Mouse (Mus musculus): ENCODE measurements around the gene Rplp2.
A peak's percentile ranks its signal among the peaks of the same experiment; 100 is the strongest.
"Not testable (repeated sequence)": the region's sequence is repeated elsewhere in the genome, so short reads cannot be mapped to it uniquely, and the experiment has no call there.

Gene Rplp2

DNA sequence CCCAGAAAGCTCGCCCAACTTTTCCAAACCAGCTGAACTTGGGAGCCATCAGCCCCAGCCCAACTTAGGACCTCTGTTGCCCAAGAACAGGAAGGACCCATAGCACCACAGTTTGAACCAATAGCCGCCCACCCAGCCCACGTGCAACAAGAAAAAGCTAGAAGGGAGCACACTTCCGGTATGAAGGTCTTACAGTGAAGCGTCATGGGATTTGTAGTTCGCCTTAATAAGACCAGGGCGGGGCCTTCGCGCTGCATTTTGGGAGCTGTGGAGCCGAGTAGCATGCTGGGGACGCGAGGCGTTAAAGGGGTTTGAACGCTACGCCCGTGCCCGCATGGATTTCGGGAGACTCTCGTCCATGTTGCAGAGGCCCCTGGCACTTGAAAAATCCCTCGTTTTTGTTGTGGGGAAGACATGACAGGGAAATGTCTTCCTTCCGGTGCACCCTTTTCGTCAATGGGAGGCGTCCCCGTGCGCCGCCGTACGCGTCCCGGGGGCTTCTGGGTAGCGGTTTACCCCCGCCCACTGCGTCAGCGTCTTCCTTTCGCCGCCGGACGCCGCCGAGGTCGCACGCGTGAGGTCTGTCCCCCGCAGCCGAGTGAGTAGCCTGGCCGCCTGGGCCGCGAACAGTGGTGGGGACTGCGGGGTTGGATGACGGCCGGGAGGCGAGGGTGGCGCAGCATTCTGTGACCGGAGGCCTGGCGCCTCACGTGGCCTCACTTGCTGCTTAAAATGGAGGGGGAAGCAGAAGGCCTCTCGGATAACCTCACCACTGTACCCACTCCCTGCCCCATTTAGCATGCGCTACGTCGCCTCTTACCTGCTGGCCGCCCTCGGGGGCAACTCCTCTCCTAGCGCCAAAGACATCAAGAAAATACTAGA is at the start of gene Rplp2:
Gene Rplp2, plus strand, starts transcription at position 261 of the 882 bp plus-strand sequence.
- DNase-seq (ENCODE audit: low read depth, low spot score), result peak; percentile 97

GRCm38 (mm10) chr7:141403305-141403704 is 43.9 kb upstream of the Rplp2 start:
- DNase-seq (ENCODE audit: low read depth, low spot score), result no peak

DNA sequence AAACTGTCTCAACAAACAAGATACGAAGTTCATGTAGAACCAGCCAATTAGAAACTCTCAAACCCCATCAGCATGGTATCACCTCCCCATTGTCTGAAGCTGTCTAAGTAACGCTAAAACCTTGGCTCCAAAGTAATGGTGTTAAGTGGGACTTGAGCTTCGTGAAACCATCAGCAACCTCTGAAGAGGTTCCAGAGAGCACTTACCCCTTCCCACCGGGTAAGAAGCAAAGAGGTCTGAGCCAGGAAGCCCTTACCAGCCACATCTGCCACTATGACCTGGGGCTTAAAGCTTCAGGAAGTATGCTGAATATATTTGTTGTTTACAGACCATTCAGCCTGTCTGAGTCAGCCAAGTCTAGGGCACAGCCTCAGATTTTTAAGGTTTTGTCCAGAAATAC is 41.7 kb upstream of the Rplp2 start:
- DNase-seq (ENCODE audit: low read depth, low spot score), result no peak

GRCm38 (mm10) chr7:141407670-141408069 is 39.5 kb upstream of the Rplp2 start:
- not testable (repeated sequence) for DNase-seq (ENCODE audit: low read depth, low spot score)

GRCm38 (mm10) chr7:141408833-141409232 is 38.3 kb upstream of the Rplp2 start:
- DNase-seq (ENCODE audit: low read depth, low spot score), result no peak

DNA sequence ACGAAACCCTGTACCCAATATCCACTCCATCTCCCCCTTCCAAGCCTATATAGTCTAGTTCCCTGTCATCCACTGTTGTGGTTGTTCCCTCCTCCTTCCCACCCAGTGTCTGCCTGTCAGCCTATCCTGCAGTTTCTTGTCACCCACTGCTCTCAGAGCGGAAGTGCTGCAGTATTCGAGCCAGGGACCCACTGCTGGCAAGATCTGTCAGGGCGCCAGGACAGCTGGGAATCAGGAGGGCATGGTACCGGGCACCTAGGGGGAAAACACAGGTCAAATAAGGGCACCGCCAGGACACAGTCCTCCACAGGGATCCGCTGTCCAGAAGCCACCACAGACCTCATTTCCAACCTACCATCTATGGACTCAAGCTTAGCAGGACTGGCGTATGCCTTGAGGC is 36.5 kb upstream of the Rplp2 start:
- no peak for DNase-seq (ENCODE audit: low read depth, low spot score)

GRCm38 (mm10) chr7:141411667-141412066 is 35.5 kb upstream of the Rplp2 start:
- no peak for DNase-seq (ENCODE audit: low read depth, low spot score)

DNA sequence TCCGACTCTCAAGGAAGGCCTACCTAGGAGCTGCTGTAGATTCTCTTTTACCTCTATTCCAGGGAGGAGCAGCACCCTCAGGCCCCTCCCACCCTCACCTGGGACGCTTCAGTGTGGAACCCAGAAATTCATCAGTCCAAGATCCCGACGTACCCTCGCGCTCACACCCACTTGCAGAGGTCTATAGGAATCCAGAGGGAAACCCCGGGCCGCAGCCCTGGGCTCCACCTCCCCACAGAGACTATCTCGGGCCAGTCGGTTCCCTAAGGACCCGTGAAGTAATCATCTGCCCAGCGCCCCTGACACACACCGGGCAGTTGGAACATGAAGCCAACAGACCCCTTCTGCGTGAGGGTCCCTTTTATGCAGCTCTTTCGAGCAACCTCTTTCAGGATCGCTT is 33.8 kb upstream of the Rplp2 start:
- no peak for DNase-seq (ENCODE audit: low read depth, low spot score)

DNA sequence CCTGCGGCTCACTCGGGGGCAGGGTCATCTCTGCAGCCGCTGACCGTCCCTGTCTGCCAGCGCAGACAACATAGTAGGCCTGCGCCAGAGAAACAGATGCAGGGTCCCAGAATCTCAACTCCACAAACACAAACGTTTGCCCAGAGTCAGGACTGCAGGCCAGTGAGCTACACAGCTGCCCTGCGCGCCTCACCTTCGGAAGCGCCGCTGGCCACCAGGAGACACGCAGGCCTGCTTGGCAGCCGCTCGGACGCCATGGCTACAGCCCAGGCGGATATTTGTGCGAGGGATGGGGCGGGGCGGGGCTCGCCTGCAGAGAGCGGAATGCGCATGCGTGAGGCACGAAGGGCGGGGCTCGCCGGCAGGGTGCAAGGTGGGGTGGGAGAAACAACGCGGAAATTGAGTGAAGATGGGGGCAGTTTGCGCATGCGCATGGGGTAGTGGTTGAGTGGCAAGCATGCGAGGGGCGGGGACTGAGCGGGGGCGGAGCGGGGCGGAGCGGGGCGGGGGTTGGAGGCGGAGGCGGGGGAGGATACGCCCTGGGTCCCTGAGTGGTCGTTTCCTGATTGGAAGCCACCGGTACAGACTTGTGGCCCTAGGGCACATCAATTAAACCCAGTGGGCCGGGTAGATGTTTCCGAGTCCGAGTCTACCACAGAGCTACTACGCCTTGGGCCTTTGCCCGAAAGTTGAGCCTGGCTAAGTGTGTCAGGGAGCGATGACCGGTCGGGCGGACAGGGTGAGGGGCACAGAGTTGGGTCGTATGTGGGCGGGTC is 33.2 kb upstream of the Rplp2 start, which contains the start of gene Gatd1:
Gene Gatd1, minus strand, starts transcription at position 328 of the 776 bp plus-strand sequence.
- DNase-seq (ENCODE audit: low read depth, low spot score), result peak; percentile 97

GRCm38 (mm10) chr7:141416144-141416841 is 30.9 kb upstream of the Rplp2 start:
- DNase-seq (ENCODE audit: low read depth, low spot score), result no peak

DNA sequence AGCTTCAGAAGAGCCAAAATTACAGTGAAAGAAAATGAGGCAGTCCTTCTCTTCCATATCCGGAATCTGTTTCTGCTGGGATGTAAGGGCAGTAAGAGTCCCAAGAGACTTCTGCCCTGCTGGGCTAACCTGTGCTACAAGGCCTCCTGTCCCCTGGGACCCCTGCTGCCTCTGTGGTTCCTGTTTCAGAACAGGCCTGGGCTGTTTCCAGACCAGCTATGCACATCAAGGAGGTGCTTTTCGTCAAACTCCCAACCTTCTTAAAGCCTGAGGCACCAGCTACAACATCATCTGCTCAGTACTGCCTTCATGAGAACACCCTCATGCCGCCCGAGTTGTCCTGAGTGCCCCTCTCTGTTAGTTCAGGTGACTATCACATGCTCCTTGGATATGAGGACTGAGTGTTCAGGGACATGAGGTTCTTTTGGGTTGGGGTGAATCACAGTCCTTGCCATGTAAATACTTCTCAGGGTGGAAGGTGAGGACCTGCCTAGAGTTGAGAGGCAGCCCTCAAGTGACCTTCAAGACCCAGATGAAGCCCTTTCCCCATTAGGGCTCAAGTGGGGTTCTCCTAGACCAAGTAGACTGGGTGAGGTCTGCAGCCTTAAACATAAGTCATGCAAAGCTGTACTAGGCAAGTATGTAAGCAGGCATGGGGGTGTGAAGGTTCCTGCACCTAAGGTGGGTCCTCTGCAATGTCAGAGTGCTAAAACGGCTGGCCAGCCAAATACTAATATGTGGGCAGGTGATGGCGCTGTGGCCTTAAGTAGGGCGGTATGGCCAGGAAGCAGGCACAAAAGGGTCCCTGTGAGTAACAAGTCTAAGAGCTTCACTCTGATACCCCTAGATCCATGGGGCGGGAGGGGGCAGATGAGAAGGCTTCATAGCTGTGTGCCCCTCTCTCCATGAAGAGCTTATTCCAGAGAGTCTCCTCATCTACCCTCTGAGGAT is 29.2 kb upstream of the Rplp2 start:
- no peak for DNase-seq (ENCODE audit: low read depth, low spot score)

- no peak for DNase-seq (ENCODE audit: low read depth, low spot score)
Measured at GRCm38 (mm10) chr7:141418970-141419369, 28.2 kb upstream of the Rplp2 start.

DNA sequence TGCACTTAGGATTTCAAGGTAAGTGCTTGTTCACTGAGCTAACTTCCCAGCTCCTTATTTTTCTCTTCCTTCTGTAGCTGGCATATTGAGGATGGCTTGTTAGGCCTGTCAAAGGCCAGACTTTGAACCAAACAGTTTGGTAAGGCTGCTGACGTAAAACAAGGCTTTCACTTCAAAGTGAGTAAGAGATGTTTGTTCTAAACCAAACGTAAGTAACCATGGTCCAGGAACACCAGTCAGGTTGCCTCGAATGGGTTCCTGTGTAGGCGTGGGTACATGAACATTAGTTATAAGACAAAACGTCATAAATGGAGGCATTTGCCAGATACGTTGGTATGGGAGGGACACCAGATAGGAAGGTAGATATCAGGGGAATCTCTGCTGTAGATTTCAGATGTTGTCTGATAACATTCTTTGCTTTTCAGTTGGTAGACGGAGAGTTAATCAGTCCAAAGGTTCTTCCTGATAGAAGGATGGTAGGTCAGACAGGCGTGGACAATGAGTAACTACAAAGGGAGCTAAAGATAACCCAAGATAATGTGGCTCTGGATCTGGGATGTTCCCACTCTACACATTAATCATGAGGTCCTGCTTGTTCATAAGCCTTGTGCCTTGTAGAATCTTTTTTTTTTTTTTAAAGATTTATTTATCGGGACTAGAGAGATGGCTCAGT is 27.0 kb upstream of the Rplp2 start:
- DNase-seq (ENCODE audit: low read depth, low spot score), result no peak

GRCm38 (mm10) chr7:141423811-141424210 is 23.4 kb upstream of the Rplp2 start:
- no peak for DNase-seq (ENCODE audit: low read depth, low spot score)

GRCm38 (mm10) chr7:141426948-141427730 is 20.0 kb upstream of the Rplp2 start:
- no peak for DNase-seq (ENCODE audit: low read depth, low spot score)

DNA sequence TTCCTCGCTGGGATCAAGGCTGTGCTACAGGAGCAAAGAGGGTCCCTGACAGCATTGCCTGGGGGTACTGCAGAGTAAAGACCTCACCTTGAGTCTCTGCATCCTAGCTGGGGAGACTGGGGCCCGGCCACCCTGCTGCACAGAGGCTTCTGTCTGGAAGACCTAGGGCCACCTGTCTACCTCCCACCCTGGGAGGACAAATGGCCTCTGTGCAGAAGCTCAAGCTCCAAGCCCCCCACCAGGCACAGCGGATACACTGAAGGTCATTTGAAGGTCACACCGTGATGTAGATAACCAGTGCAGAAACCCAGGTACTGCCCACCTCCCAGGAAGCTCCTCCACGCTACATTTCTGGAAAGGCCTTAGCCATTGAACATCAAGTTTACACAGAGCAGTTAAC is 18.5 kb upstream of the Rplp2 start:
- no peak for DNase-seq (ENCODE audit: low read depth, low spot score)

DNA sequence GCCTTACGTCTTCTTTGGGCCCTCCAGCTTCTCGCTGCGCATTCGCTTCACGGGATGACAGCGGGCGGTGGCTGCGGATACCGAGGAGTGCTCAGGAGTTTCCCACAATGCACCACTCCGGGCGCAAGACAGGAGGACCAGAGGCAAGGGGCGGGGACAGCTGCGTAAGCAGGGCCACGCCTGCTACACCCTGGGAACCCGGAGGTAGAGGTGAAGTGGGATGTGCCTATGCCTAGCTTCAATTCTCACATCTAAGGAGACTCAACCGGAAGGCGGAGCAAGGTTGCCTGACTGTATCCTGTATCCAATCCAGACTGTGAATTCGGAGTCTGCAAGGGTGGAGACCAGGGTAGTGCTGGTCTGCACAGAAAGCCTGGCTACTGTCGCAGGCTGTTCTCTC is 17.9 kb upstream of the Rplp2 start, which contains the start of gene Cend1:
Gene Cend1, minus strand, starts transcription at position 182 of the 400 bp plus-strand sequence.
- peak; percentile 96 for DNase-seq (ENCODE audit: low read depth, low spot score)

GRCm38 (mm10) chr7:141429840-141430584 is 17.2 kb upstream of the Rplp2 start:
- DNase-seq (ENCODE audit: low read depth, low spot score), result no peak
